Mouse (Mus musculus): ENCODE data around the gene Bdh2.

The Bdh2 gene

DNA sequence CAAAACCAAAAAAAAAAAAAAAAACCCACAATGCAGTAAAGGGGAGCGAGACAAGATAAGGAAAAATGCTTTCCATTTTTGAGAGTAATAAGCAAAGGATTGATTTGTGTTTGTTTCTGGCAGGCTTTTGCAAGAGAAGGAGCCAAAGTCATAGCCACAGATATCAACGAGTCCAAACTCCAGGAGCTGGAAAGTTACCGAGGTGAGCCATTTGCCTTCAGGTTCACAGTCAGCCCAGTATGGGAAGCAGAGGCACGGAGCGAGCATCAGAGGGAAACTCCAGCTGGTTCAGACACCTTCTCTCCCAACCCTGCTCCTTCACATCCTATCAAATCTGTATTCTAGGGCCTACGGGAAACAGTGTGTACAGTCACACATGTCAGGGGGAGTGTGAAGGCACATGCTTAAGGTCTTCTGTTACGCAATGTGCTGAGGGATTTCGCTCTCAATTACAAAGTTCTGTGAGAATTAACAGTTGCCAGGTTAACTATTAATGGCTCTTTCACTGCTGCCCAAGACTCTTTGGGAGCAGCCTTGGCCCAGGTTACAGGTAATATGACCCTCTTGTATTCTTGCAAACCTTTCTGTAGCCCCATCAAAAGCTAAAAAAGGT lies 7.2 kb downstream of the Bdh2 start:
- ChIA-PET CTCF (interaction anchor here in 2 of 4 experiments (0.6 to 1.0 kb wide), 3 partner anchors 14 to 425 kb away, joined by 3 to 9 read pairs (median 4); no protein-coding TSS in a partner anchor), POLR2A (interaction anchor here in 2 of 4 experiments (0.6 to 0.7 kb wide), 3 partner anchors 12 to 268 kb away, joined by 3 to 11 read pairs (median 3); no protein-coding TSS in a partner anchor)

GRCm38 (mm10) chr3:135289148-135289547 lies 8.1 kb downstream of the Bdh2 start:
- POLR2A ChIA-PET = interaction anchor here in 1 of 4 experiments (0.6 kb wide), 2 partner anchors 11 to 77 kb away, joined by 3 read pairs; no protein-coding TSS in a partner anchor
- CTCF ChIA-PET = interaction anchor here in 1 of 4 experiments (0.6 to 1.0 kb wide), 2 partner anchors 15 to 425 kb away, joined by 3 to 4 read pairs; no protein-coding TSS in a partner anchor

DNA sequence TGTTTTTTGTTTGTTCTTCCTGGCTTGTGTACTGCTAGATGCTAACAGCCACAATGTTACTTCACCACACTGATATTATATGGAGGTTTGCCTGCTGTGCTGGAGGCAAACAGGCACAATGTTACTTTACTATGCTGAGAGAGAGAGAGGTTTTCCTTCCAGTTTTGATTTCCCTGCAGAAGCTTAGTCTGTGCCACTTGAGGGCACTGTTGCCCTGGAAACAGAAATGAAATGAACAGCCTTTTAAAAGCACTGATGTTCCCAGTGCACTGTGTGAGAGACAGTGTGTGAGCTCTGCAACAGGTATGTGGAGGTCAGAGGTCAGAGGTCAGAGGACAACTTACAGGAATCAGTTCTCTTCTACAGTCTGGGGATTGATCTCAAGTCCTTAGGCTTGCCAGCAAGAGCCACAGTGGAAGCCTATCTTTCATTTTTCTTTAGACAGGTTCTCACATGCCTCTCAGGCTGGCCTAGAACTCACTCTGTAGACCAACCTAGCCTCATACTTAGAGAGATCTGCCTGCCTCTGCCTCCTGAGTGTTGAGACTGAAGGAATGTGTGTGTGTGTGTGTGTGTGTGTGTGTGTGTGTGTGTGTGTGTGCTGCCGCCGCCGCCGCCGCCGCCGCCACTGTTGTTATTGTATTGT lies 9.4 kb downstream of the Bdh2 start:
- ChIA-PET CTCF (interaction anchor here (0.6 to 1.9 kb wide), 13 partner anchors 9 to 1144 kb away, joined by 3 to 10 read pairs (median 4); partner anchors contain the start of genes Bdh2 (in 1 of the 4) and Slc9b2 (in 1 of the 4)), POLR2A (interaction anchor here in 1 of 4 experiments (0.6 to 1.1 kb wide), 2 partner anchors 37 to 67 kb away, joined by 3 read pairs; no protein-coding TSS in a partner anchor)

DNA sequence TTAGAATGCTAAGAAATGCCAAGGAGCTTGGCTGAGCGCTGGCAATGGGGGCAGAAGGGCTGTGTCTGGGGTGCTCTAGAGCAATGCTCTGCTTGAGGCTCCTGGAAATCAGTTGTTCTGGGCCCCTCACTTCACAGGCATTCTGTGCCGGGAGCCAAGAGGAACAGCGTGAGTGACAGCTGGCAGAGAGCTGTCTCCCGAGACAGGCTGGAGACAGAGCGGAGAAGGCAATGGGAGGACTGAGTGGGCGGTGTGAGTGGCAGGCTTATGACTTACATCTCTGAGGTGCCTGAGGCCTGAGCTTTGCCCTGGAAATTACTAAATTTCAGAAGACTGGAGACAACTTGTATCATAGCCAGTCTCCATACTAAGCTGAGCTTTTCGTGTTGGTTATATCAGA lies 12.7 kb downstream of the Bdh2 start:
- ChIA-PET POLR2A (interaction anchor here in 2 of 4 experiments (0.6 to 1.1 kb wide), 2 partner anchors 9 to 11 kb away, joined by 3 read pairs; no protein-coding TSS in a partner anchor), CTCF (interaction anchor here in 3 of 4 experiments (0.6 to 1.2 kb wide), 4 partner anchors 12 to 1984 kb away, joined by 3 read pairs; partner anchors contain the start of genes Bdh2 (in 2 of the 3) and Ppa2 (in 1 of the 3))

- ChIA-PET CTCF (interaction anchor here in 2 of 4 experiments (0.8 kb wide), 2 partner anchors 14 kb away, joined by 4 read pairs; partner anchors contain the start of gene Bdh2 (in 2 of the 2)), POLR2A (no interaction called here)
Measured at GRCm38 (mm10) chr3:135295559-135295958, 14.5 kb downstream of the Bdh2 start.

DNA sequence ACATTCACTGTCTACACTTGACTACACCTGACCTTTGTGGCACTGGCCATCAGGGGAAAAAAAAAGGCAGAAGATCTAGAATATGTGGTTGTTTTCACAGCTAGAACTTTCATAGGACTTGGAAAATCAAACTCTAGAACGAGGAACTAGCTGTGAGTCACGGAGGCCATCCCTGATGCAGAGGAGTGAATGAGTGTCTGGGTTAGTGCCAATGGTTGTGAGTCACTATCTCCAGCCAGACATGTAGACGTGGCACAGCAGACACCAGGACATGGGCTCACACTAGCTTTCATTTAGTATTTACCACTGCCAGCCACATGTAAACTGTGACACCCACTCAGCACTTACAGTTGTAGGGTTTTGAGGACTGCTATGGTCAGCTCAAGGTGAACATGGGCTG lies 17.5 kb downstream of the Bdh2 start:
- CTCF ChIA-PET = no interaction called here
- POLR2A ChIA-PET = interaction anchor here in 1 of 4 experiments (0.7 kb wide), 1 partner anchor 103 kb away, joined by 5 read pairs; no protein-coding TSS in a partner anchor

- ChIA-PET POLR2A (interaction anchor here in 1 of 4 experiments (0.6 kb wide), 1 partner anchor 11 kb away, joined by 3 read pairs; no protein-coding TSS in a partner anchor), CTCF (no interaction called here)
Measured at GRCm38 (mm10) chr3:135300081-135300480, 19.1 kb downstream of the Bdh2 start.

DNA sequence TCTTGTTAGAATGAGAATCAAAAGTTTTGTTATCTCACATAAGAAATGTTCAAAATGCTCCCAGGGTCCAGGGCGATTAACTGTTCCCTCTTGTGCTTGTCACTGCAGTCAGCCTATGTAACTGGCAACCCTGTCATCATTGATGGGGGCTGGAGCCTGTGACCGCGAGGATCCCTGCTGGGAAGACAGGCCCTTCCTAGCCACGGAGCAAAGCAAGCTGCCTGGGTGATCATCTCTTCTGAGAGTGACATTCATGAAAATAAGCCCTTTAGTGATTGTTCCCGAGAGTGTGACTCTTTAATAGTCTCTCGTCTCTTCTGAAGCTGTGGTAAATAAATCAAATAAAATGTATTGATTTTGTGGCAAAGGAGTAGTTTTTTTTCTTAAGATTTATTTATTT lies 23.0 kb downstream of the Bdh2 start:
- POLR2A ChIA-PET = no interaction called here
- CTCF ChIA-PET = interaction anchor here in 1 of 4 experiments (1.1 to 1.8 kb wide), 2 partner anchors 23 to 100 kb away, joined by 3 to 4 read pairs; partner anchors contain the start of gene Bdh2

- POLR2A ChIA-PET = interaction anchor here in 1 of 4 experiments (0.8 kb wide), 1 partner anchor 21 kb away, joined by 3 read pairs; no protein-coding TSS in a partner anchor
- CTCF ChIA-PET = interaction anchor here in 1 of 4 experiments (1.8 kb wide), 1 partner anchor 23 kb away, joined by 4 read pairs; the partner anchor contains the start of gene Bdh2
Measured at GRCm38 (mm10) chr3:135304566-135304965, 23.5 kb downstream of the Bdh2 start.

DNA sequence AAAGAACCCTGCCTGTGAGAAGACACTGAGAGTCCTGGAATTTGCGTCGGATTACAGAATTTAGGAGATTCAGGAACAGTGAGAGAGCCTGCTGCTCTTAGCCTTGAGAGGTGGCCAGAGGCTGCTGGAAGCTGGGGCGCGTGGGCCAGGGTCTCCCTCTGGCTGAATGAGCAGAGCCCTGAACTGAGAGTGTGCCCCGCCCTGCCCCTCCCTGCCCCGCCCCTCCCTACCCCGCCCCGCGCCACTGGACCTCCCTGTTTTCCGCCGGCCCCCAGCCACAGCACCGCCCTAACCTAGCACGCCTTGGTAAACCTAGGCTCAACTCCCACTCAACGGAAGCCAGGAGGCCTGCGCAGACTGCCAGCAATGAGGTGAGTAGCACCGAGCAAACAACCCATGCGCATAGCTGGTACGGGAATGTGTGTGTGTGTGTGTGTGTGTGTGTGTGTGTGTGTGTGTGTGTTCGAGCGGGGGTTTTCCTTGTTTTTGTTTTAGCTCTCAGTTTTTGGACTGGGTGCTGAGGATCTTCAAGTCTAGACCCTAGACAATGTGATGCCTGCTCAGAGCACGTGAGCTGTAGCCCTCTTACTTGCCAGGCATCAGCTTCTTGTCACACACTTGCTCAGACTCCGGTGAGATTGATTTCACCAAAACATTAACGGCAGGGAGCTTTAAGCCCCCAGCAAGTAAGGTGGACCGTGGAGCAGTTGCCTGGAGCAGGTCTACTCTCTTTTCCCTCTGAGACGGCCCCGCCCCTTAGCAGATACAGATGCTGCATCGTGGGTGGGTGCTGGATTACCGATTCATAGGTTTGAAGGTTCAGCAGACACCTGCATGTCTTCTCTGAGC lies 26.6 kb downstream of the Bdh2 start, which contains the start of gene Slc9b2:
Gene Slc9b2 (plus strand): TSS at position 290 of the 849 bp plus-strand sequence.
- ChIA-PET CTCF (interaction anchor here in 3 of 4 experiments (0.6 to 1.2 kb wide), 6 partner anchors 8 to 1300 kb away, joined by 3 to 6 read pairs (median 4); partner anchors contain the start of gene Bdh2 (in 2 of the 3)), POLR2A (interaction anchor here in 2 of 4 experiments (0.6 to 1.2 kb wide), 4 partner anchors 9 to 132 kb away, joined by 3 to 9 read pairs (median 3); no protein-coding TSS in a partner anchor)

DNA sequence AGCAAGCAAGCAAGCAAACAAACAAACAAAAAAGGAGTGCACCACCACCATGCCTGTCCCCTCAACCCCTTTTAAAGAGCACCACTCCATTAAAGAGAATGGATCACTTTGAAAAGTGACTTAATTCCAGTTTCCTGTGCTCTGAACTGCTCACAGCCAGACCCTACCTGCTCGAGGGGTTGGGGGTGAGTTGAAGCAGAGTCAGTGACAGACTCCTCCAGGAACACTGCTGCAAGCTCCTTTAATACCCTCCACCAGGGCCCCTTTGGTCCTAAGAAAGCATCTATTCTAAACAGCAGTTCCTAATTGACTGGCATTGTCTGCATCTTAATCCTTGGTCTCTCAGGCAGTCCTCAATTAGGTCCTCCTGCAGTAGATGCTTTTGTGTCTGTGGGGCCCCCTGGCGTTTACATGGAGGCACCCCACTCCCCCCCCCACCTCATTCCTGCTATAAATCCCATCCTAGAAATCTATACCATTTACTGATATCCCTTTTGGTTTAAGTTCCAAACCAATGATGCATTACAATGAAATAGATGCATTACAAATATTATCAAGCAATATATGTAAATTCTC lies 32.0 kb downstream of the Bdh2 start:
- CTCF ChIA-PET = interaction anchor here in 2 of 4 experiments (0.6 kb wide), 2 partner anchors 199 to 973 kb away, joined by 3 to 5 read pairs; no protein-coding TSS in a partner anchor

GRCm38 (mm10) chr3:135313727-135314126 lies 32.7 kb downstream of the Bdh2 start:
- CTCF ChIA-PET = no interaction called here
- POLR2A ChIA-PET = interaction anchor here in 1 of 4 experiments (0.7 kb wide), 1 partner anchor 80 kb away, joined by 3 read pairs; no protein-coding TSS in a partner anchor

More for the DNA sequence above, 32.0 kb downstream of the Bdh2 start:
- POLR2A ChIA-PET = no interaction called here

DNA sequence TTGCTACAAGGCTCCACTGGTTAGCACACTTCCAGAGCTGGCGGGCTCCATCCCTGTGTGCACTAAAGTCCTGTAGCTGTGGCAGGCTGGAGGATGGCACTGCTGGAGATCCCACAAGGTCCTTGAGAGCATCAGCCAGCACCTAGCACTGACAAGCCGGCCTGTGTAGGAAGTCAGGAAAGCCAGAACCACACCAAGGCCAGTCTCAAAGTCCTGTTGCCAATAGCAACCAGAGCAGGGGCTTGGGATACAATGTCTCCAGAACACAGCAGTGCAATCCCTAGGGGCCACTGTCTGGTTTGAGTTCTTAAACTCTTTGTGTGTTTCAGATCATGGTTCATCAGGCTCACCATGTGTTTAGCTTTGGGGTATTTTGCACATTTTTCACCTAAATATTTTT lies 33.8 kb downstream of the Bdh2 start:
- CTCF ChIA-PET = interaction anchor here in 1 of 4 experiments (0.6 kb wide), 1 partner anchor 74 kb away, joined by 4 read pairs; no protein-coding TSS in a partner anchor
- POLR2A ChIA-PET = interaction anchor here in 1 of 4 experiments (0.6 kb wide), 2 partner anchors 46 to 242 kb away, joined by 3 to 7 read pairs; no protein-coding TSS in a partner anchor

- ChIA-PET CTCF (interaction anchor here in 2 of 4 experiments (0.7 to 1.0 kb wide), 2 partner anchors 8 to 46 kb away, joined by 3 to 5 read pairs; partner anchors contain the start of gene Slc9b2 (in 1 of the 2)), POLR2A (interaction anchor here in 2 of 4 experiments (0.5 to 1.0 kb wide), 2 partner anchors 8 to 1782 kb away, joined by 3 read pairs; no protein-coding TSS in a partner anchor)
Measured at GRCm38 (mm10) chr3:135315720-135316425, 34.9 kb downstream of the Bdh2 start.

DNA sequence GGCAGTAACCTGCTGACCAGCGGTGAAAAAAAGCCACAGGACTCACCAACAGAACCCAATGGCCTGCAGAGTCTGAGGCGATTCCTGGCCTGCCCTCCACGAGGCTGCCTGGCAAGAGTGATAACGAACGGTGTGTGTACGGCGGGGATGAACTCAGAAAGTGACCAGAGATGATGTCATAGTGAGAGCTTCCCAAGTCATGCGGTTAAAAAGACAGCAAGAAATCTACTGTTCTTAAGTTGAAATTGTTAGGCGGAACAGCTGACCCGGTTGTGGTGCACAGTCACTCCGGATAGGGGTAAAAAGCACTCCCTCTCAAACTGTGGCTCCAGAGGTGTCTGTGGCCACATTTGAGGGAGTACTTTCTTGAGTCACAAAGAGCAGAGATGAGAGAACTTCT lies 37.3 kb downstream of the Bdh2 start:
- ChIA-PET POLR2A (interaction anchor here in 1 of 4 experiments (1.7 kb wide), 1 partner anchor 10 kb away, joined by 3 read pairs; the partner anchor contains the start of gene Slc9b2), CTCF (no interaction called here)

DNA sequence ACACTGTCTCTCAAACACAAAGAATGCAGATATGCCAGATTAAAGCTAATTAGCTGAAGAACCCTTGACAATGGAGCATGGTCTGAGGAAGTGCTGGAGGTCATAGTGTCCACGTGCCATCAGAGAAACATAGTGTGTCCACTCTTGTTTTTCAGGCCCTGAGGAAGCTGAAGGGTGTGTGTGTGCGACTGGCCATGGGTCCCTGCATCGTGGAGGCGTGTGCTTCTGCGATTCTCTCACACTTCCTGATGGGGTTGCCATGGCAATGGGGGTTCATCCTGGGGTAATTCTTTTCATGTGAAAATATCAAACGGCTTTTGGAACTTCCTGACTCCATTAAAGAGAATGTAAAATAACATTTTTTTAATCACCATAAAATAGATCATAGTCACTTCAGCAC lies 43.3 kb downstream of the Bdh2 start:
- POLR2A ChIA-PET = no interaction called here
- CTCF ChIA-PET = no interaction called here

GRCm38 (mm10) chr3:135327176-135327575 lies 46.2 kb downstream of the Bdh2 start:
- ChIA-PET CTCF (interaction anchor here in 3 of 4 experiments (0.7 to 2.0 kb wide), 6 partner anchors 10 to 404 kb away, joined by 3 to 7 read pairs (median 3); partner anchors contain the start of gene Bdh2 (in 1 of the 3)), POLR2A (interaction anchor here in 1 of 4 experiments (1.0 to 1.3 kb wide), 3 partner anchors 37 to 97 kb away, joined by 3 to 4 read pairs (median 3); partner anchors contain the start of gene Bdh2)
